Comparison of ENCODE assay signal across 20 mouse cellular contexts in the genomic region with DNA sequence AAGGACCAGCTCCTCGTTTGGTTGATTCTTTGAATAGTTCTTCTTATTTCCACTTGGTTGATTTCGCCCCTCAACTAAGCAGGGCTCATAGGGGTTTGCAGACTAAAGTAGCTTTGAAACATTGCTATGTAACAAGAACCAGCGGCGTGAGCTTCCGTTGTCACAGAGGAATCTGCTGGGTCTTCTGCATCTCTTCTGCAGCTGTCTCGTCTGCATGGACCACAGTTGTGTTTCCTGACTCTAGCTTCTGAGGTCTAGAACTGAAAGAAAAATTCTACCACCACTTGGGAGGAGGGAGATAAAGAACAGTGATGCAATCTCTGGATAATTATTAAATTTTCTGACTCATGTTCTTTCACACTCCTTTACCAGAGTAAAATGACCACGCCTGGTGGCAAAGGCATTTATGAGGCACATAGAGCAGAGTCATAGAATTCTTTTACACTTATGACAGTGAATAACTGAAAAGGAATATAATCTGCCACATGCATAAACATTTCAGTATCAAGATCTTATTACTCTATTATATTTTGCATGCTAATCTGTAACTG.
A peak's percentile ranks its signal among the peaks of the same experiment; 100 is the strongest.
DNase-seq lines count a peak whose midpoint lies in the region; ATAC-seq and TF ChIP-seq lines count a peak whose summit lies in the region.
"Had no signal": no experiment of that assay in that cellular context is flagged by ENCODE, and none has a peak within 500 bp of the region (broad histone marks: within the 10 kb centered on the region; RNA-seq: fewer than 3 reads in every experiment).

No protein-coding gene starts in this region.

- no peak overlapping the region for H3K27ac ChIP-seq in intestine, embryonic 16.5 days (ENCODE audit: low read length)
- H3K27ac ChIP-seq: embryonic facial prominence, embryonic 13.5 days; forebrain, embryonic 13.5 days; heart, embryonic 10.5 days; hindbrain, embryonic 12.5 days had no signal

- no peak overlapping the region for H3K4me3 ChIP-seq in C2C12 (ENCODE audit: insufficient read depth, poor library complexity, severe bottlenecking)
- no peak overlapping the region for H3K4me3 ChIP-seq in intestine, embryonic 16.5 days (ENCODE audit: low read length)
- H3K4me3 ChIP-seq: embryonic facial prominence, embryonic 13.5 days; forebrain, embryonic 13.5 days; heart, embryonic 10.5 days; hindbrain, embryonic 12.5 days had no signal

- no peaks in the 10 kb centered on the region for H3K4me1 ChIP-seq in intestine, embryonic 16.5 days (ENCODE audit: control insufficient read depth, insufficient read depth, low read length)
- H3K4me1 ChIP-seq: embryonic facial prominence, embryonic 13.5 days; forebrain, embryonic 13.5 days; heart, embryonic 10.5 days; hindbrain, embryonic 12.5 days had no signal

- no peaks in the 10 kb centered on the region for H3K79me2 ChIP-seq in C2C12 (ENCODE audit: control insufficient read depth, insufficient read depth)

- ATAC-seq in intestine, embryonic 16.5 days = peak; percentile 77
- ATAC-seq: forebrain, embryonic 13.5 days; forebrain, postnatal 0 days had no signal

- no peak overlapping the region for H3K4me2 ChIP-seq in intestine, embryonic 16.5 days (ENCODE audit: low read depth, low read length)
- H3K4me2 ChIP-seq: embryonic facial prominence, embryonic 13.5 days; forebrain, embryonic 13.5 days; hindbrain, embryonic 12.5 days had no signal

- H3K79me3 ChIP-seq in C2C12 (ENCODE audit: low read depth) = no peaks in the 10 kb centered on the region

- H3K27me3 ChIP-seq in C2C12 (ENCODE audit: control insufficient read depth, insufficient read depth, insufficient read length) = no peaks in the 10 kb centered on the region
- no peaks in the 10 kb centered on the region for H3K27me3 ChIP-seq in intestine, embryonic 16.5 days (replicated peaks; ENCODE audit: control insufficient read depth, insufficient read depth, low read length)
- H3K27me3 ChIP-seq: embryonic facial prominence, embryonic 13.5 days; forebrain, embryonic 13.5 days; hindbrain, embryonic 12.5 days had no signal

- no peak overlapping the region for H3ac ChIP-seq in C2C12 (ENCODE audit: control insufficient read depth, insufficient read length, low read depth)

- H3K36me3 ChIP-seq in C2C12 (ENCODE audit: control insufficient read depth, insufficient read depth) = no peaks in the 10 kb centered on the region
- H3K36me3 ChIP-seq in intestine, embryonic 16.5 days (ENCODE audit: control insufficient read depth, insufficient read depth, low read length) = no peaks in the 10 kb centered on the region
- H3K36me3 ChIP-seq: embryonic facial prominence, embryonic 13.5 days; heart, embryonic 10.5 days; hindbrain, embryonic 12.5 days had no signal

- no peak overlapping the region for H3K9ac ChIP-seq in intestine, embryonic 16.5 days (ENCODE audit: low read depth, low read length)
- H3K9ac ChIP-seq: embryonic facial prominence, embryonic 13.5 days; forebrain, embryonic 13.5 days; forebrain, postnatal 0 days; hindbrain, embryonic 12.5 days had no signal

- WGBS in intestine, embryonic 16.5 days = 75% methylated on average over 7 of the region's 7 CpGs

- DNase-seq in 3T3-L1 (ENCODE audit: low read depth, low spot score) = peak; percentile 5
- DNase-seq in skeletal muscle tissue, adult 2 months (ENCODE audit: low read depth, low spot score) = peak; percentile 10
- DNase-seq in right cerebral cortex, postnatal 4 days = no peak
- DNase-seq in left cerebral cortex, postnatal 36 days (ENCODE audit: low spot score in 2 of 2) = no peak
- DNase-seq: adrenal gland, adult 2 months; B cell, adult 2 months; cerebellum, adult 11-12 months; cerebellum, adult 9-11 months; cerebellum, postnatal 36 days; forebrain, postnatal 0 days; heart, adult 18-20 months; heart, postnatal 10 days; heart, postnatal 4 days; kidney, adult 11 months had no signal

- H3K9me3 ChIP-seq in intestine, embryonic 16.5 days (ENCODE audit: control insufficient read depth, low read length) = no peaks in the 10 kb centered on the region
- H3K9me3 ChIP-seq: embryonic facial prominence, embryonic 13.5 days; forebrain, embryonic 13.5 days; heart, embryonic 10.5 days; hindbrain, embryonic 12.5 days had no signal

- intact Hi-C loops in left cerebral cortex, postnatal 36 days (cut with DNase I) = no loop called here

- no peak for TF ChIP-seq CTCF in C2C12 (IDR thresholded peaks at IDR 0.05; ENCODE audit: control insufficient read depth, insufficient read depth, insufficient read length)

TF ChIP-seq in C2C12, 6 proteins besides CTCF, POLR2A, EP300 and RAD21:
- TF ChIP-seq MYOD1 (IDR thresholded peaks at IDR 0.05; ENCODE audit: control insufficient read depth, insufficient read length, low read depth) (peak; percentile 32), USF1 (IDR thresholded peaks at IDR 0.05; ENCODE audit: low read depth) (no peak), CEBPB (IDR thresholded peaks at IDR 0.05; ENCODE audit: low read depth) (peak; percentile 71)

Comparison
In these comparisons a context has a peak if more than half of its experiments do, and no peak if none do; other contexts are left out.
1. DNase-seq: peak in 3T3-L1 (single experiment) and skeletal muscle tissue, adult 2 months (single experiment); none in right cerebral cortex, postnatal 4 days (single experiment) and left cerebral cortex, postnatal 36 days (0 of 2).